16 mouse cellular contexts compared by ENCODE assay signal in genomic region chr7:114992440-114992839, GRCm38 (mm10).
DNase-seq lines count a peak whose midpoint lies in the region; ATAC-seq and TF ChIP-seq lines count a peak whose summit lies in the region.
"Had no signal": no experiment of that assay in that cellular context is flagged by ENCODE, and none has a peak within 500 bp of the region (broad histone marks: within the 10 kb centered on the region; RNA-seq: fewer than 3 reads in every experiment).

No protein-coding gene starts in this region.

- H3K27me3 ChIP-seq in hindbrain, postnatal 0 days (ENCODE audit: insufficient read depth, low read length): no peaks in the 10 kb centered on the region
- H3K27me3 ChIP-seq: embryonic facial prominence, embryonic 12.5 days; hindbrain, embryonic 12.5 days; intestine, embryonic 15.5 days; neural tube, embryonic 15.5 days had no signal

- intact Hi-C loops in left cerebral cortex, postnatal 4 days (cut with DNase I): no loop called here
- intact Hi-C loops in left cerebral cortex, postnatal 14 days (cut with DNase I): no loop called here

- H3K4me3 ChIP-seq in hindbrain, postnatal 0 days (ENCODE audit: low read length): no peak overlapping the region
- H3K4me3 ChIP-seq: embryonic facial prominence, embryonic 12.5 days; hindbrain, embryonic 12.5 days; intestine, embryonic 15.5 days; limb, embryonic 10.5 days; neural tube, embryonic 15.5 days had no signal

- no peak overlapping the region for H3K27ac ChIP-seq in hindbrain, postnatal 0 days
- H3K27ac ChIP-seq: embryonic facial prominence, embryonic 12.5 days; hindbrain, embryonic 12.5 days; intestine, embryonic 15.5 days; limb, embryonic 10.5 days; liver, embryonic 14.5 days; neural tube, embryonic 15.5 days had no signal

- peak; percentile 21 for DNase-seq in left cerebral cortex, postnatal 4 days
- DNase-seq in left cerebral cortex, postnatal 14 days (ENCODE audit: low spot score in 2 of 2): no peak
- DNase-seq in gastrocnemius, postnatal 25 days: peak; percentile 30
- peak; percentile 52 for DNase-seq in heart, postnatal 4 days
- peak; percentile 19 to 60 for DNase-seq in lung, postnatal 4 days
- no peak for DNase-seq in layer of hippocampus, postnatal 14 days (ENCODE audit: low spot score in 2 of 2)
- DNase-seq in spleen, postnatal 4 days (ENCODE audit: low spot score in 2 of 2): no peak
- DNase-seq in hindbrain, postnatal 0 days (ENCODE audit: low spot score): no peak
- DNase-seq: right cerebral cortex, adult 18-20 months; spleen, adult 18-20 months had no signal

- no peak for TF ChIP-seq CTCF in hindbrain, postnatal 0 days (IDR thresholded peaks at IDR 0.05; ENCODE audit: low read depth)

- H3K9ac ChIP-seq in hindbrain, postnatal 0 days (replicated peaks; ENCODE audit: low read length): no peak overlapping the region
- H3K9ac ChIP-seq: embryonic facial prominence, embryonic 12.5 days; hindbrain, embryonic 12.5 days; intestine, embryonic 15.5 days; liver, embryonic 14.5 days; neural tube, embryonic 15.5 days had no signal

- ATAC-seq in hindbrain, postnatal 0 days: no peak
- ATAC-seq: intestine, embryonic 15.5 days had no signal

- no peaks in the 10 kb centered on the region for H3K4me1 ChIP-seq in hindbrain, postnatal 0 days (ENCODE audit: insufficient read depth, low read length)
- H3K4me1 ChIP-seq: embryonic facial prominence, embryonic 12.5 days; intestine, embryonic 15.5 days; limb, embryonic 10.5 days; neural tube, embryonic 15.5 days had no signal

- H3K4me2 ChIP-seq in hindbrain, postnatal 0 days (ENCODE audit: low read depth, low read length): no peak overlapping the region
- H3K4me2 ChIP-seq: embryonic facial prominence, embryonic 12.5 days; hindbrain, embryonic 12.5 days; intestine, embryonic 15.5 days; neural tube, embryonic 15.5 days had no signal

- no peaks in the 10 kb centered on the region for H3K36me3 ChIP-seq in hindbrain, postnatal 0 days (ENCODE audit: insufficient read depth, low read length)
- H3K36me3 ChIP-seq: embryonic facial prominence, embryonic 12.5 days; hindbrain, embryonic 12.5 days; intestine, embryonic 15.5 days; limb, embryonic 10.5 days; neural tube, embryonic 15.5 days had no signal

- H3K9me3 ChIP-seq in hindbrain, postnatal 0 days (ENCODE audit: low read length): no peaks in the 10 kb centered on the region
- H3K9me3 ChIP-seq: embryonic facial prominence, embryonic 12.5 days; hindbrain, embryonic 12.5 days; intestine, embryonic 15.5 days; limb, embryonic 10.5 days; neural tube, embryonic 15.5 days had no signal

- WGBS in hindbrain, postnatal 0 days: 74% methylated on average over 3 of the region's 3 CpGs

Comparison
In these comparisons a context has a peak if more than half of its experiments do, and no peak if none do; other contexts are left out.
1. DNase-seq: peak in left cerebral cortex, postnatal 4 days (single experiment), gastrocnemius, postnatal 25 days (single experiment), heart, postnatal 4 days (single experiment) and lung, postnatal 4 days (2 of 2); none in left cerebral cortex, postnatal 14 days (0 of 2), layer of hippocampus, postnatal 14 days (0 of 2), spleen, postnatal 4 days (0 of 2) and hindbrain, postnatal 0 days (single experiment).